Mouse (Mus musculus) layer of hippocampus, adult 18-20 months (tissue): ENCODE data around the gene Pabpc4l. TPM values are rescaled to one million over a fixed set of nuclear protein-coding genes. Genes with fewer than 3 reads are reported as not detected.
"Not testable (repeated sequence)": the region's sequence is repeated elsewhere in the genome, so short reads cannot be mapped to it uniquely, and the experiment has no call there.

ENCODE experiments used
- DNase-seq, 2 experiments: peaks; one replicate each; pipeline ENCODE4 v3.0.0; 2022; ENCODE audit warnings: low spot score in 2 of 2
- long read RNA-seq: library from polyadenylated mRNA; stranded (forward); transcript quantifications from one replicate; pipeline ENCODE4 v2.0.0, GENCODE M21; 2021
- total RNA-seq, 2 experiments: library from RNA; stranded (reverse); gene quantifications; 2 replicates each; pipeline ENCODE4 v1.2.3; 2021

Pabpc4l gene
- under 1 TPM; 0.15 to 0.23 TPM for total RNA-seq
- long read RNA-seq: 0 reads

- DNase-seq: peak in 1 of 2 experiments; percentile 5
These were observed at the start of gene Pabpc4l for GRCm38 (mm10) chr3:46447481-46448265. Gene Pabpc4l, minus strand, starts transcription at chr3:46448219.

GRCm38 (mm10) chr3:46490989-46491259 lies 42.9 kb upstream of the Pabpc4l start:
- no peak for DNase-seq

DNA sequence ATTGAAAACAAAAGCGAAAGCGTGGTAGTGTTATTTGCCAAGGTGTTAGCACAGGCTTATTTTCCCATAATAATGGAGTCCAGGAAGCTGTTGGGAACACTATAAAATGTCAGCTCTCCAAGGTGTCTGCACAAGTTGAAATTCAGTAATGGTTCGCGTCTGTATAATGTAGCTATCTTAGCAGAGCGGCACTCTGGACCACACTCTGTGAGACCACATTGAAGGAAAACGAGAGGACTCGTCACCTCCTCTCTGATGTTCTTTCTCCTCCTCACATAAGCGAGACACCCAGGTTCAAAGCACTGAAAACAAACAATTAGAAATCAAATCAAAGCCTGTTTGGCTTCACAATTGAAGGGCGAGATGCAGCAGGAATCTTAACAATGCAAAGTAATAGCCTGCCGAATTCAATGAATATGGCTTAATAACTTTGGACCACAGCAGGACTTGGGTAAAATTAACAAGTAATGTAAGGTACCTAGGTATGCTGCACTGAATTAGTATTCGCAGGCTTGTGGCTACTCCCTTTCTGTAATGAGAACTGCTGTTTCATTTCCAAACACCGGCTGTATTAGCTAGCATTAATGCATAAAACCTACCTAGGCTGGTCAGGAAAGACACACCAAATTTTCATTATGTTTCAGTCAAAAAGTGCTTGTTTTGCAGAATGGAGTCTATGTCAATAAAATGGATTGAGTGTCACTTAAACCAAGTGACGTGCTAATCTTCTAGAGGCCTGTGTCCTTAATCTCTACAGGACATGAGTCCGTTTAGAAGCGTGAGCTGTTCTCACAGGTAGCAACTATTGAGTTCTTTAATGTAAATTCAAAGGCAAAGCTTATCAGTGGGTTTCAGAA lies 42.3 kb upstream of the Pabpc4l start:
- DNase-seq: no peak

DNA sequence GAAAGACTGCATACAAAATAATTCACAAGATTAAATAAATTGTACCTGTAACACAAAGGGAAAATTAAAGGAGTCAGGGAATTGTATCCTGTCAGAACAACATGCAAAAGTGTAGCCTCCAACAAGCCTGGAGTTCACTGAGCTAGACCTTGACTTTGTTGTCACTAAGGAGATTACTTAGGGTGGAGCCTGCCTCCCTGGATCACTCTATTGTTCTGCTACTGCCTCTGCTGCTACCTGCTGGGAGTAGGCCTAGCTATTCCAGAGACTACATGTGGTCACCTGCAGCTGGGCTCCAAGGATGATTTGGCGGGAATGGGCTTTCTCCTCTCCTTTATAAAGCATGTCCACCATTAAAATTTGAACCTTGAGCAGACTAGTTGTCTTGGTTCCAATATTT lies 38.1 kb upstream of the Pabpc4l start:
- DNase-seq: not testable (repeated sequence)

DNA sequence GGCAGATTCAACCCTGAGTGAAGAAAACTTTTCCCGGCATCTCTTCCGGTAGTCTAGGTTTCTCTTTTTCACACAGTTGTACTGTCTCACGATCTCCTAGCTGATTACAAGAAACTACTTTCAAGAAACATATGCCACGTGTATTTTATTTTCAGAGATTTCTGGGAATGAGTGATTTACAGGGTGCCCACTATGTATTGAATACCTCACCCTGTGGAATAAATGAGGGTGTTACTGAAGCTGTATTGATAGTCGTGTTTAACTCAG lies 180 bp upstream of the Pabpc4l start:
- DNase-seq: no peak

- DNase-seq: no peak
These were observed 16.6 kb downstream of the Pabpc4l start for GRCm38 (mm10) chr3:46431416-46431815.
